Mouse (Mus musculus) c-Kit-positive CD71-positive TER-119-positive erythroid progenitor cells, embryonic 14.5 days (primary cell): Measurements from ENCODE around the gene Gm11985.
"Not testable (repeated sequence)": the region's sequence is repeated elsewhere in the genome, so short reads cannot be mapped to it uniquely, and the experiment has no call there.

ENCODE experiments used
- DNase-seq: peaks from one replicate; pipeline ENCODE4 v3.0.0-alpha.2; 2013; ENCODE audit warnings: low spot score

Gm11985 gene

DNA sequence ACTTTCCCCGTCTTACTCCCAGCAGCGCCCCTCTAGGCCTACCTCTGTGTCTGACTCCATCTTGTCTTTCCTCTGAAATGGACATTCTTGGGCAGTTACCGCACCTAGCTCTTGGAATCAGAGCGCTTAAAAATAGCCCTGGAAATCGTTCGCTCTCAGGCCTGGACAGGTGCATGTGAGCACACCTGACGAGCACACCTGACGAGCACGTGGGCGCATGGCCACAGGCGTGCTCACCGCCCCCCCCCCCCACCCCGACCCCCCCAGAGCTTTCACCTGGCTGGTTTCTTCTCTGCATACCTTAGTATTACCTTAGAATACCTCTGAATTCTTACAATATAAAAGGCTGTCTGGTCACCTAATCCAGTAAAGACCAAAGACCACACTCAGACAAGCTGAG, at the start of gene Gm11985:
TSS of gene Gm11985 (minus strand) at position 101 of the 400 bp plus-strand sequence.
- DNase-seq: no peak

DNA sequence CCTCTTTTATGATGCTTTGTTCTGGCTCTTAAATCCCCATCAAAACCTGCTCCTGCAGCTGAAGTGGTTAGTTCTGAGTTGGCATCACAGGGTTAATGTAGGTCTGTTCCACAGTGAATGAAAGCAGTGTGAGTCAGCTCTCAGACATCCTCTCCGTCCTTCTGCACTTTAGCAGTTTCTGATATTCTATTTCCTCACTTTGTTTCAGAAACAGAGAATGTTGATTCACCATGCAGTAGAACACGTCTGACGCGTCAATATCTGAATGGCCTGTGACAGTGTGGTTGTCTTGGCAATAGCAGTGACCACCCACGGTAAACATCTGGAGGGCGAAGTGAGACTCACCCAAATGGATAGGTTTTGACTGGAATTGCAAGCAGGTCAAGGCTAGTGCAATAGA, 49.3 kb upstream of the Gm11985 start:
- DNase-seq: no peak

DNA sequence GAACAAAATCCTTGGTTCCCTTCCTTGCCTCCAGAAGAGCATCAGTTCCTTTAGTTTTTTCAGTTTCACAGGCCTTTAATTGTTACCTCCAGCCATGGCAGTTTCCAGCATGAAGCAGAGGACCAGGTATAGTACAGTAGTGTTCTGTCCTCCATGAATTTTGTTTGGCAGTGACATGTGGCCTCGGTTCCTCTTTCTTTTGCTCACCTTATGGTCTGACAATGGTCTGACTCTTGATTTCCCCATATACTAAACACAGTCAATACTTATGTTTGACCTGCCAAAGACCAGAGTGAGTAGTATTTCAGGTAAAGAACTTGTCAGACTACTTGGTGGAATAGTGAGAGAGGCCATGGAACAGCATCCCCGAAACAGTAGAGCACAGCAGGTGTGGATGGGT, 48.4 kb upstream of the Gm11985 start:
- no peak for DNase-seq

- DNase-seq: no peak
These were observed 46.7 kb upstream of the Gm11985 start for GRCm38 (mm10) chr11:7234981-7235609.

DNA sequence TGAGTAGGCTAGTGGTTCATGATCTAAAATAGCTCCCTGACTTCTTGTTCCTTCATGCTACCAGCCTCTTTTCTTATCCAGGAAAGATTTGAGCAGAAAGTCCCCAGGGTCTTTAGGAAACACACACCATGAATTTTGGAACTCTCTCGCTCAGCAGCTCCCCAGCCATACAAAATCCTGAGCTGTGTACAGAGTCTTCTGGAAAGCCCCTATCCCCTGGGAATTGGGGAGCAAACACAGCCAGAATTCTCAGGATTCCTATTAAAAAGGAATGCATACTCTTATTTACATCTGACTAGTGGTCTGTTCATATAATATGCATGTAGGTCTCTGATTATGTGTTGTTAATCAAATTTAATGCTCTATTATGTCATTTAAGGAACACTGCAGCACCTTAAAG, 46.1 kb upstream of the Gm11985 start:
- DNase-seq: no peak

DNA sequence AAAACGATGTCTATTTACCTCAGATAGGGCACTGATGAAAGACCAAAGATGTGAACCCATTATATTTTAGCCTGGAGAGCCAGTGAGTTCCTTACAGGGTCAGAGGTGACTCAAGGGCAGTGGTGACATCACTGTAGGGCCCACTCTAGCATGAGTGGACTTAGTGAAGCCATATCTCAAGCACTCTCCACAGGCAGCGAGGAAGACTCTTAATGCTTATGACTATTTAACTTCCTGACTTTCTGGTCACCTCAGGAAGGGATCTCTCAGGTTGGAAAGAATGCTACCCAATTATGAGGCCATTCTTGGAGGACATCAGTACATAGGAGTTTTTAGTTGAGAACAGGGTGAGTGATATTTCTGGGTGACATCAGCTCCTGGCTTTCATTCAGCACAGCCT, 45.0 kb upstream of the Gm11985 start:
- no peak for DNase-seq

GRCm38 (mm10) chr11:7231958-7232357, 43.6 kb upstream of the Gm11985 start:
- no peak for DNase-seq

DNA sequence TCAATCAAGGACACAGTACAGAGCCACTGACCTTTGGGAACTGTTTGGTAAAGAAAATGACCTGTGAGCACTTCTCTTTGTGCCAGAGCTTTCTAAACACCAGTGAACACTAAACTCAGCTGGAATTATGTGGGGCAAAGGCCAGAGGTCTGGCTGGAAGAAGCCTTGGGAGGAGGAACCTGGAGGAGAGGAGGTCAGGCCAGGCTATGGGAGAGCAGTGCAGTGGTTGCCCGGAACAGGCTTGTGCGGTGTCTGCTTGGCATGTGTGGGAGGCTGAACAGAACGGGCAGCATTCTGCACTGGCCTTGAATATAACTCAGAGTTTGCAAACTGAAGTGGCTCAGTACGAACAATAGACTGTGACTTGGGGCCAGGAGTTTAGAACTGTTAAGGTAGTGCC, 41.6 kb upstream of the Gm11985 start:
- no peak for DNase-seq

GRCm38 (mm10) chr11:7228107-7228506, 39.7 kb upstream of the Gm11985 start:
- DNase-seq: no peak

- no peak for DNase-seq
These were observed 38.6 kb upstream of the Gm11985 start for GRCm38 (mm10) chr11:7226810-7227550.

GRCm38 (mm10) chr11:7226200-7226599, 37.8 kb upstream of the Gm11985 start:
- no peak for DNase-seq

- not testable (repeated sequence) for DNase-seq
These were observed 33.5 kb upstream of the Gm11985 start for GRCm38 (mm10) chr11:7221826-7222225.

- no peak for DNase-seq
These were observed 27.3 kb upstream of the Gm11985 start for GRCm38 (mm10) chr11:7215703-7216102.

- no peak for DNase-seq
These were observed 26.4 kb upstream of the Gm11985 start for GRCm38 (mm10) chr11:7214761-7215160.

- no peak for DNase-seq
These were observed 25.9 kb upstream of the Gm11985 start for GRCm38 (mm10) chr11:7214342-7214660.

DNA sequence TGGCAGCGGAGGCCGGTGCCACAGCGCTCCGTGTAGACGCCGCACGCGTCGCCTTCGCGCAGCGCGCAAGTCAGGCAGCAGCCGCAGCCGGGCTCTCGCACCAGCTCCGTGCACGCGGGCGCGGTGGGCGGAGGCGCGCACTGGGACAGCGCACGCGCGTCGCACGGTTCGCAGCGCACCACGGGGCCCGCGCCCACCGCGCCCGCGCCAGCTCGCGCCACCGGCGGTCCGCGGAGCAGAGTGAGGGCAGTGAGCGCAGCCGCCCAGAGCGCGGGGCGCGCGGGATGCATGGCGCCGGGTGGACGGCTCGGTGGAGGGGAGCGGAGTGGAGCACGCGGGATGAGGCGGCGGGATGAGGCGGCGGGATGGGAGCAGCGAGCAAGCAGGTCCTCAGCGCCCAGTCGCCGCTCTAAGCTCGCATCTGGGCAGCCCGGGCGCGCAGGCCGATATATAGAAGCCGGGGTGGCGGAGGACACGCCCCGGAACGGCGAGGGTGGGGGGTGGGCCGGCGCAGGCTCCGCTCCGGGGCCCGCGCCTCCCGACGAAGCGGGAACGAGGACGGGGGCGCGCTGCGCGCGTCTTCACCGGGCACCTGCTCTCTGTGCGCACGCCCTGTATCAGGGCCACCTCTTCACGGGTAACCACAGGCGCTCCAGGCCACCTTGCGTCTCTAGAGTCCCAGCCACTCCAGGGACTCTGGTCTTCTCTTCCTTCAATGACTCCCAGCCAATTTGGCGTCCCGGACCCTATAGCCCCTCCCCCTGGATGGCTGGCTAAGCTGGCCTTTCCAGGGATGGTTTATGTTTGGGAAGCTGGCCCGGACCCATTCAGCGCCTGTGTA, 25.4 kb upstream of the Gm11985 start, which contains the start of gene Igfbp3:
TSS of gene Igfbp3 (minus strand) at position 423 of the 841 bp plus-strand sequence.
- no peak for DNase-seq

DNA sequence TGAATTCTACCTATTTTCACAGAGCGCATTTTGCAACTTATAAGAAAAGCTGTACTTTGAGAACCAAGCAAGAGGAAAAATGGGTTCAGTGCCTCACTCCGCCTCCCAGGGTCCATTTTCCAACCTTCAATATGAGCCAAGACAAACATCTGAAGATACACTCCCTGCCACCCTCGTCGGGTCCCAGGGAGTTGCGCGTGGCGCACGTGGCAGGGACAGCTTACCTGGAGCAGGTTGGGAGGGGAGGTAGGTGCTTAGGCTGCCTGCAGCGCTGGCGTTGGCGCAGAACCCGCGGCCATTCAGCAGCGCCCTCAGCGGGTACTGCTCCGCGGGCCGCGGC, 24.8 kb upstream of the Gm11985 start:
- DNase-seq: no peak

DNA sequence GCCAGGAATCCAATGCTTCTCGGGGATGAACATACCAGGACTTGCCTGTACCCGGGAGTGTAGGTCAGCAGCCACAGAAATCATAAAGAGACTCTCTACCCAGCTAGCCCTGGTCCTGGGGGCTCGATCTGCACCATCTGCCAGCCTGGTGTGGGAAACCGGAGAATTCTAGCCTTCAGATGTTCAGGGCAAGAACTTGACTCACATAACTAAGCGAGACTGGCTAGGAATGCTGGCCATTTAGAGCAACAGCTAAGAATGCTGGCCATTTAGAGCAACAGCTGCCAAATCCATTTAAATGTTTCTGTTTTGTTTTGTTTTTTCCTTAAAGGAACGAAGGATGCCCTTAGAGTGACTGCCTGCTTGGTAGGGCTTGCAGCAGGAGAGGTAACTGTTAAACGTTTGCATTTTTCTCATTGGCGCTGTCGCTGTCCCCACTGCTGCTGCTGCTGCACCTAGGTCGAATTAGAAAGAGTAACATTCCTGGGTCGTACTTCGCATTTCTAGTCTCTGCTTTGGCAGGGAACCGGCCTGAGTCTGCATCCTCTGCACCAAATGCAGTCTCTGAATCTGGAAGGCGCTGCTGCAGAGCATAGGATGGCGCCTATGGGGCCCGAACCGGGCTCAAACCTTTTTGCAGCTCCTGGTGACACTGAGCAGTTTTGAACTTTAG, 23.9 kb upstream of the Gm11985 start:
- no peak for DNase-seq

- DNase-seq: no peak
These were observed 22.8 kb upstream of the Gm11985 start for GRCm38 (mm10) chr11:7211211-7211610.

GRCm38 (mm10) chr11:7210343-7210742, 22.0 kb upstream of the Gm11985 start:
- peak; percentile 27 for DNase-seq

DNA sequence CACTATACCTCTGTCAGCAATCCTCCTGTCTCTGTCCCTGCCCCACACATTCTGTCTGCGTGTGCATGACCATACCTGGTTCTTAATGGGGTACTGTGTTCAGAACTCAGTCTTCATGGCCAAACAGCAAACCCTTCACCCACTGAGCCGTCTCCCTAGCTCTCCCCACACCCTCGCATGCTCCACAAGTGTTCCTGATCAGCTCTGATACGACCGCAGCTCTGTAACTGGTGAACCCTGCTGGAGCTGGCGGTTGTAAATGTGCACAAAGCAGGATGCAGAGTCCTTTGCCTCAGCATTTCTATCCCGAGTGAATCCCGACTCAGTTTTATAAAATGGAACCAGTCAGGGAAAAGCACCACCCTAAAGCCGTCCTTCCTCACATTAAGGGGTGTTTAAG, 15.5 kb upstream of the Gm11985 start:
- DNase-seq: no peak

GRCm38 (mm10) chr11:7202206-7202605, 13.8 kb upstream of the Gm11985 start:
- no peak for DNase-seq

DNA sequence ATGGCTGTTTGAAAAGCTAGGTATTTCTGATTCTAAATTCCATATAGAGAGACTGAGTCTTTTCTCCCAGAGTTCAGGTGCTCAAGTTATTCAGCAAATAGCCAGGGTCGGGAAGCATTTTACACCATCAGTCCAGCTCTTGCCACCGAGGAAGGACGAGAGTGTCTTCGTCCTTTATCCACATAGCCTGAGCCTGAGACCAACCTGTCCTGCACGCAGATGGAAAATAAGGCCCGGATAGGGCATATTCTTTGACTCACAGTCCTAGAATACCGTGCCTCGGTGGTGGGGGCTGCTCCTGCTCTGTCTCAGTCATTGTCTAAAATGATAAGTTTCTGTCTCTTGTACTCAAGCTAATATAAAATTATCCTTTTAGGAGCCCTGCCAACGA, 12.0 kb upstream of the Gm11985 start:
- no peak for DNase-seq
